Mouse (Mus musculus) urinary bladder, postnatal 36 days (tissue): ENCODE data around the gene Dut.
A peak's percentile ranks its signal among the peaks of the same experiment; 100 is the strongest.

Source experiments
- DNase-seq, 2 experiments: peaks; one replicate each; pipeline ENCODE4 v3.0.0; 2022; ENCODE audit warnings: low spot score in 2 of 2, mixed read lengths in 1 of 2

Dut gene

DNA sequence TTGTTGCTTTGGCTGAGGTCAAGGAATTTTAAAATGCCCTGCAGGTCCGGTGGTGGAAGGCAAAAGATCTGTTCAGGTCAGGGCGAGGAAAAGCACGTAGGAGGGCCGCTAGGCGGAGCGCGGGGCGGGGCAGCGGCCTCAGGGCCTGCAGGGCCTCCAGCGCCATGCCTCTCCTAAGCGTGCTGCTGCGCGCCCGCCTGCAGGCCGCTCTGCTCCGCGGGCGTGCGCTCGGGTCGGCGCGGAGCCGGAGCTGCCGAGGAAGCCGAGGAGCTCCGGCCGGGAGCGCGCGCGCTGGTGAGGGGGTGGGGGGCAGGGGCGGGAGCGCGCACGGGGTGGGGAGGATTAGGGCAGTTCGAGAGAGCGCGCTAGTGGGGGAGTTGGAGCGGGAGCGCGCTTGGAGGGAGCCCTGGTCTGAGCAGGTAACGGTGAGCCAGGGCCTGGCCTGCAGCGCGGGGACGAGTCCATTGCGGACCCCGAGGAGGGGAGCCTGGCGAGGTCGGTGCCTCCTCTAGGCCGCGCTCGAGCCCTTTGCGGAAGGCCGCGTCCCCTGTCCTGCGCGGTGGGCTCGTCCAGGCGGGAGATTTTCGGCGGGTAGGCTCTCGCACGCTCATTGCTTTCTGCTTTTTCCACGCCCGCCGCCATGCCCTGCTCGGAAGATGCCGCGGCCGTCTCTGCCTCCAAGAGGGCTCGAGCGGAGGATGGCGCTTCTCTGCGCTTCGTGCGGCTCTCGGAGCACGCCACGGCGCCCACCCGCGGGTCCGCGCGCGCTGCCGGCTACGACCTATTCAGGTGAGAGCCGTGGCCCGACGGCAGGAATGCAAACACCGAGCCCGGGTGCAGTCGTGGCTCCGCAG is at the start of gene Dut:
TSS of gene Dut (plus strand) at position 83 of the 854 bp plus-strand sequence.
- peak; percentile 90 to 95 for DNase-seq

DNA sequence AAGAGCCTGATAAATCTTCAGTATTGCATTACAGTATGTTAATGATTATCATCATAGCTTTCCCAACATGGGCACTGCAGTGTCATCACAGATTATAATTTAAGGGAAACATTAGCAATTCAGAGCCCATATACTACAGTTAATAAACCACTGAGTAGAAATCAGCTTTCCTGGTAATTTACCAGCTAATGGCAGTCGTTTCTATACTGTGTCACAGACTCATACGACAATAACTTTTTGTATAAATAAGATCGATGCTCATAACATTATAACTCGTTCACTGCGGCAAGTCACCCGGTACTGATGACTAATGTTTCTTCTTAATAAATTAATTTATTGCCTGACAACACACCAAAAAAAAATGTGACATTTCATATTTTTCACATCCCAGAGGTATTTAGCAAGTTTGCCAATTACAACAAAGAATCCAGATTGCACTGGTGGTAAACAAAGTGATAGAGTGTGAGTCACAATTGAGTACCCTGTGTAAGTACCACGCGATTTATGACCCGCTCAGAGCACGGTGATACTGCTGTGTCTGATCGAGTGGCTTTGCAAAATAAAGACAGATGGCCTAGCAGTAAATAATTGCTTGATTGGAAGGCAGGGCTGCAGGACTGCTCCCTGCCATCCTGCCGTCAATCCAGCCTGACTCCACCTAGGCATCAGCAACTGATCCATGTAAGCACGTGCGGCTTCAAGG is 37.9 kb upstream of the Dut start:
- DNase-seq, result no peak

DNA sequence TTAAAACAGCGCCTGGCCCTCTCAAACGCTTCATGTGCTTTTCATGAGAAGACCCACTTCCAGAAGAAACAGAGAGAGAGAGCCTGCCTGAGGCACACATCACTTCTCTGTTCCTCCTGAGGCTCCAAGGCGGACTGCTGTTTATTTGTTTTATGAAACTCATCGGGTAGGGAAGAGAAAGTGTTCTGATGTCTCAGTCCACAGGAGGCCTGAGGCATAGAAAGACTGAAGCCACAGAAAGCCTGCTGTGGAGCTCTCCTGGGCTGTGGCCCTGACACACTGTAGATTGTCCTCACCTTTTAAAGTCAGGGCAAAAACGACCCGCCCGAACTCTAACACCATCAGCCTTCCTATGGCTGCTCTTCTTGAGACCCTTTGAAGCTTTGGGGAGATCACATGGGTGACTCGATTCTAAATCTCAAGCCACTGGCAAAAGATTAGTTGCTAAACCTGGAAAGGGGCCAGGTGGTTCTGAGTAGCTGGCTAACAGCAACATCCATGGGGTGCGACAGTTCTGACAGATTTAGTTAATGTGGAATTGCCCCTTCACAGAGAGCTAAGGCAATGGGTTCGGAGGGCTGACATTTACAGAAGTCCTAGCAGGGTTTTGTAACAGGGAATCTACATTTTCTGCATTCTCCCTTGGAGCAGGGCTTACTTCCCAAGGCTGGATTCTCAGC is 35.0 kb upstream of the Dut start:
- no peak for DNase-seq

DNA sequence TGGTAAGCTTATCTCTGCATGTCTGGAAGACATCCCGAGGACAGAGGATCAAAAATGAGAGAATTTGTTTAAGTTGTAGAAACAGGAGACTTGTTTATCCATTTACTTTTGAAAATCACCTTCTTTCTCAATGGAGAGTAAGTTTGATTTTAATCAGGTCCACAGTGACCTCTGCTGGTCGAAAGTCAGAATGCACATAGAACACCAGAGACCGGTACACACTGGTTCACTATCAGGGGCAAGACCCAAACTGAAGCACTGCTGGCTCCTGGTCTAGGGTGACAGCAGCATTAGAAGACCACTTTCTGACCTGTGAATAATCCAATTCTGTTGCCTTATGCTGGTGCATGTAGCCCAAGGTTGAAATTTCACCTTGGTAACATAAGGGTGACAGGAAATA is 32.4 kb upstream of the Dut start:
- peak; percentile 51 for DNase-seq

DNA sequence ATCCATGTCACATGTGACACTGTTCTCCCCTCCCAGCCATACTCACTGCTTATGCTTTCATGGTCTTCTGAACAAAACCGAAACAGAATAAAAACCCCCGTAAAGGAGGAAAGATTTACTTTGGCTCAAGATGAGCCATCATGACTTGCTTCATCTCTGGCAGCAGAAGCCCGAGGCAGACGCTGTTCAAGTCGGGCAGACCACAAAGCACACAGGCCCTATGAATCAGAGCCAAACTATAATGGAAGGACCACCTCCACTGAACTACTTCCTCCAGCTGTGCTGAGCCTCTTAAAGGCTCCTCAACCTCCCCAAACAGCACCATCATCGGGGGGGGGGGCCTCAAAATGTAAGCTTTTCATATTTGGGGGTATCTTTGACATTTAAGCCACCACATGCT is 29.7 kb upstream of the Dut start:
- DNase-seq, result no peak

DNA sequence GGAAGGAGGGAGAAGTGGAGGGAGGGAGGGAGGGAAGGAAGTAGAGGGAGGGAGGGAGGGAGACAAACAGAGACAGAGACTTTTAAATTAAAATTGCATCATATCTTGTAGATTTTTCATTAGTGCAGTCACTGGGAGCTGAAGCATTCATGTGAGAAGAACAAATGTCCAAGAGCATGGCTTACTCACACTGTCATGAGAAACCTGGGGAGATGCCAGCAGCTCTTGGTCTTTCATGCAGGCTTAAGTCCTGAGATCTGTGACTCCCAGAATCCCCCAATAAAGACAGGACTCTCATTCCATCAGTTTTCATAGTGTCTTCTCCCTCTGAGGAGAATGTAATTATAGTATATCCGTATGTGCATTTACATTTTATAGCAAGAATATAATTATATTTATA is 28.4 kb upstream of the Dut start:
- DNase-seq, result no peak

DNA sequence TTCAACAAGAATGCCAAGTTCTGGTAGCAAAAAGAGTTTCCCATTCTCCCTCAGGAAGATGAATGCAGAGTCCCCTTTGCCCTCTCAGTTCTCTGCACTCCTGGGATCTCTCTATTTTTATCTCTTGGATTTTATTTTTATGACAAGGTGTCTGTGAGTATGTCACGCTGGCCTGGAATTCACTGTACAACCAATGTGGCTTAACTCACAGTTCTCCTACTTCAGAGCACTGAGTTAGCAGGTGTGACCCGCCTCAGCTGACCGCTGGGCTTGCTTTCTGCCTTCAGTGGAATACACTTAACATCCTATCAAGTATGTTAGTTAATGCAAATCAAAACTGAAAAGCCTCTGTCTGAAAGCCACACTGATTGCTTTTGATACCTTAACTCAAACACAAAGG is 27.7 kb upstream of the Dut start:
- no peak for DNase-seq

DNA sequence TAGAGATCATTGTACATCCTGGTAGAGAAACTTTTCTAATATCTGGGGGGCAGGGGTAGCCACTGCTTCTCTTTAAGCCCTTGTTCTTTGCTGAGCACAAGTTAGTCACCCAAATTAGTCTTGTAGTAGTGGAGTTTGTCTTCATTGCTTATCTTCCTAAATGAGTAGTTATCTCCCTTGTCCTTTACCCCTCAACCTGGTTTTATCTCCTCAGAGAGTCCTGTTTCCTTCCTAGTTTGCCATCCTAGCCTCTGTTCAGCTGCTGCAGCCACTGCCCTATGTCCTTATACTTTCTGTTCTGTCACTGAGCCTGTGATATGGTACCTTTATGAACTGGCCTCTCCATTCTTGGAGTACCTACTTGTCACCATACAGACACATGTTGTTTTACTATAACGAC is 25.3 kb upstream of the Dut start:
- no peak for DNase-seq

DNA sequence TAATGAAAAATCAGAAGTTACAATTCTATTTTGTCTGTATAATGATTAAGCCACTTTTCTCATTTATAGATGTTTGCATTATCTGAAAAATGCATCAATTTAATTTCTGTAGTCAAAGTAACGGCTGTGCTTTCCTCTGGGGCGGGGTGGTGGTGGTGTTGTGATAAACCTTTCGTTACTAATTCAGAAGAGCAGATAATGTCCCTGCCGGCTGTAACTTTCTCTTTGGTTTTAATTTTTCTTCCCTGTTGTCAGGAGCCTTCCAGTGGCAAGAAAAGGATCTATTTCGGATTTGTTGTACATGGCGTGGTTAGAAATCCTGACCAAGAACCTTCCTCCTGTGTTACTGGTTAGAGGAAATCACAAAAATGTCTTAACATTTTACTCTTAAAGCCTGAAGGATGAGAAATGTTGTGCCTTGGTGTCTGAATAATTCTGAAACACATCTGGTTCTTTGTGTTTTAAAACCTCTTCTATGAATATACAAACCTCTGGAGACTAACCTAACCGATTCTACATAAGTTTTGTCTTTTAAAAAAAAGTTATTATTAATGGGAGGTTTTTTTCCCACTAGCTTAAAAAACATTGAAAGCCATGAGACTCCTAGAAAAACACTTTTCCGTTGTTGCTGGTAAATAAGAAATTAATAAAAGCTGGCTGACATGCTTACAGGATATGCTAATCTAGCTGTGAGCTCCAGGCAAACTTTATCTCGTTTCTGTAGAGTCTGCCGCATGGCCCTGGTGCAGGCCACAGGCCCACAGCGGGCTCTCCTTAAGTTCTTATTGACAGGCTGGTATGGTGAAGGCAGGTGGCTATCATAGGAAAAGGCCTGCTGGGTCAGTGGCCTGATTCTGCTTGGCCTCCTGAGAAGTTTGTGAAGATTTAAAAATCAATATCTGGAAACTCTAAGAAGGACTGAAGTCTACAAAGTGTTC is 18.2 kb upstream of the Dut start:
- DNase-seq, result no peak

DNA sequence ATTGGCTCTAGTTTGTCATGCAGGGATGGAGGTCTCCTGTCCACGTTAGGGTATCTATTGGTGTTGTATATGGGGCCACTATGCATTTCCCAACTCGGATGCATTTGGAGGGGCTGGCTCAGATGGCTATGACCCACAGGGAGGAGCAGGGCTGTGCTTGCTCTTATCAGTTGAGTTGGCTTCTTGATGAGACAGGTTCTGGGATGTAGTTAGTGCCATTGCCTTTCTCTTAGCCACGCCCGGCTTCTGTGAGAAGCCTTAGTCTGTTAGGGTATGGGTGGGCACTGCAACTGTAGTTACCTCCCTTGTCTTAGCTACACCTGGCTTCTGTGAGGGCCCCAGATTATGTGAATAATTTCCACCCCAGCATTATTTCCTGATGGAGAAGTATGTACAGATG is 14.8 kb upstream of the Dut start:
- DNase-seq, result no peak

DNA sequence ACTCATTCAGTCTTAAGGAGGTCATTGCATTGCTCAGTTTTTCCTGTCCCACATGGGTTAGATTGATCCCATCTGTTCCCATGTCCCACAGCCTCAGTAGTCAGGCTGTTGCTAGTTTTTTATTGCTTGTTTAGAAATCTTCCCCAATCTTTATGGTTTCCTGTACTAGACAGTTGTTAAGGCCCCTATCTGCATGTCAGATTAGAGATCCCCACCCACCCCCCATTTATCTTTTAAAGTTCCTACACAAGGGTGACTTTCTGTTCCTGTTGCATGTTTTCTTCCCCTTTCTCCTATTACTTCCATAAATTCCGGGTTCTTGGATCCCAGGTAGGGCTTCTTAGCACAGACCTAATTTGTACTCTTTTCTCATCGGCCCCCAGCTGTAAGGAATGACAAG is 13.5 kb upstream of the Dut start:
- DNase-seq, result no peak

DNA sequence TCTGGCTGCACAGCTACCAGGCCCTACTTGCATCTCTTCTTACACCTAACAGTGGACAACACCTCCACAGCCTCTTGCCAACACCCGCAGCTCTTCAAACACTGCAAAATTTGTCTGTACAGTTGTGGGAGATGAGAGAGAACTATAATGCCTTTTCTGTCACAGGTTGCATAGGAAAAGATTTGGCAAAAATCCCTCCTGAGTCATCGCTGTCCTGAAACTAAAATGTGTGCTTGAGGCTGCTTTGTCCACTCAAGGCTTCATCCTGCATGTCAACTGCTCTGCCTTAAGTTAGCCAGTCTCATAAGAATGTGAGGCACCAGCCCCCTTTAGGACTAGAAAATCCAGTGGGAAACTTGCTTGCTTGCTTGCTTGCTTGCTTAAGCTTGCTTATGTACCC is 12.9 kb upstream of the Dut start:
- DNase-seq, result no peak

DNA sequence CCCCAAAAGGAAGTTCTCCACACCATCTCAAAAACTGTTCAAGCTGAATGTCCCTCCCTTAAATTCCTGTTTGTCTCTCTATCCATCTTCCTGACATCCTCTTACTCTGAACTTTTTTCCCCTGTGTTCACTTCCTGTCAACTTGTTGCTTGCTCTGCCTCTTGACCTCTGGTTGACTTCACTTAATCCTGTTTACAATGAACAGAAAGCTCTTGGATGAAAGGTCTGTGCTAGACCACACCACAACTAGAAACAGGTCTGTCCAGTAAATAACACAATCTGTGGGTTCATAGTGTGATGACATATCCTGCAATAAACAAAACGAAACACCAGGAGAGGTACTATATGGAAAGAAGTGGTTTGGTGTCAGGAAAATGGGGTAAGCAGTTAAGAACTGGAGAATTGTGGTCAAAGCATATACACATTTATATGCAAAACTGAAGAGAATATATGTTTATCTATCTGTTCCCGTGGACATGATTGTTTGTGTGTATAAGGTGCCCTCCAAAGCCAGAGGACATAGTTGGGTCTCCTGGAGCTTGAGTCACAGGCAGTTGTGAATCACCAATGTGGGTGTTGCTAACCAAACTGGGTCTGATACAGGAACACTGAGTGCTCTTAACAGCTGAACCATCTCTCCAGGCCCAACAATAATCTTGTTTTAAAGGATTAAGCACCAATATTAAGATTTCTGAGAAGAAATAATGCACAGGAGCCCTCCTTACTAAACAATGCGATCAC is 1.3 kb upstream of the Dut start:
- DNase-seq, result no peak

DNA sequence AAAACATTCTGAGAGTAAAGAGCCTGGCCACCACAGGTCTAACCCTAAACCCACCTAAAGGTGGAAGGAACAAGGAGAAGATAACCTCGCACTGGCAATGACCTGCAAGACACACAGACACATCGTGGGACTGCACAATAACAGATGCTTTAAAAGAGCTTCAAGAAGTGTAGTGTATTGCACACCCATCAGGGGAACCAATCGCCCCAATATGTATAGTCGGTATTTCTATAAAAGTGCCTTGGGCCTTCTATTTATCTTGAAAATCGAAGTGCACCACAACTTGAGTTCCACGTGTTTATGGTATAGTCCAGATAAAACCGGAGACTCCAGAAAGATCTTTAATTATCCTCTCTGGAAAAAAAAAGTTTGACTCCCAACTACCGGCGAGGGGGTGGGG is 321 bp upstream of the Dut start:
- no peak for DNase-seq

DNA sequence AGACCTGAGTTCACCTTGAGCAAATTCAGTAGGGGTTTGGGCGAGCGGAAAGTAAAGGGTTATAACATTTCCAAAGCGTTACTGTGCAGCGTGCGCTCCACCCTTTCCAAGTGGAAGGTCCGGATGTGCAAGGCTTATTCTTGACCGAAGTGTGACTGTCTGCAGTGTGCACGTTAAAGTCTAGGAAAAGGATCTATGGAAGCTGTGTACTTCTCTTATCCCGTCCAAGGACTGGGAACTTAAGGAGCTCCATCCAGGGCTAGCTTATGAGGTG is 909 bp downstream of the Dut start:
- no peak for DNase-seq

DNA sequence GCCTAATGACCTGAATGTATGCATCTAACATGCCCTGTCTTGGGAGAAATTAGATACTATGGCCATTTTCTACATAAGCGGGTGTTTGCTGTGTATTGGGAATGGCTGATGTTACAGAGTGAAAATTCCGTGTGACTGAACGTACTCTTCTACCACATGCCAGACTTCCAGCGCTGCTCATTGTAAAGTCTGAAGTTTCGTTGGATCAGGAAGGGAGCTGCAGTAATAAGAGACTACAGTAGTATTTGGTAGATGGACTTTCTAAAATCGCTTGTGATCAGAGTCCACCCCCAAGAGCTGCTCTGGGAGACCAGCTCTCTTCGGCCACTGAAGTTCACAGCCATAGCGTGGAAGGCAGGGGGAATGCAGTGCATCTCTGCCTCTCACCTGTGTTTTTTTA is 1.3 kb downstream of the Dut start:
- no peak for DNase-seq

DNA sequence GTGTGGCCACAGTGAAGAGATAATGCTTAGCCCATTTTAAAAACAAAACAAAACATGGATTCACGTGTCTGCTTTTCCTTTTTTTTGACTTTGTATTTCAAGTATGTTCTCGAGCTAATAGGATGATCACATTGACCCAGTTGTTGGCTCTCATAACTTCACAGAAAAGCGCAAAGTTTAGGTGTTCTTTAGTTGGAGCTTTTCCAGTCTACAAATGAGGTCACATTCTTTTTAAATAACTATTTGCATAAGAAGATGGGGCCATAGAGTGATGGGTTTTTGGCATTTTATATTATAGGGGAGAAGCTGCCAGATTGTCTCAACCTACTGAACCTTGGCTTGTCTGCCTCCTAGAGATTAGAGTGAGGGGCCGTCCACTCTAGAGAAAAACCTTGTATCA is 2.3 kb downstream of the Dut start:
- DNase-seq, result no peak

DNA sequence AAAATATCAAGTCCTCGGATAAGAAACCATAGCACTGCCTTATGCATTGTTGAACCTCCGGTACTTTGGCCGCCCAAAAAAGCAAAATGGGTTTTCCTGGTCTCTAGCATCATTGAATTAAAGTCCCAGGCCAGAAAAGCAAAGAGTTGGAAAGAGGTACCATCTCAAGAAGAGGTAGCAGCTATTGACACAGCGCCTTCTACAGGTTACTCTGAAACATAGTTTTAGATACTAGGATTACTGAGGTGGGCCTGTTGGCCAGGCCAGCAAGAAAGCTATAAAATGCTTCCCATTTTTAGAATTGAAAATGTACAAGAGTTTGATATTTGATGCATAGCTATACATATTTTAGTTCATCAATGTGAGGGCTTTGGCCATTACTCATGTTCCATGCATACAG is 2.9 kb downstream of the Dut start:
- DNase-seq, result no peak

DNA sequence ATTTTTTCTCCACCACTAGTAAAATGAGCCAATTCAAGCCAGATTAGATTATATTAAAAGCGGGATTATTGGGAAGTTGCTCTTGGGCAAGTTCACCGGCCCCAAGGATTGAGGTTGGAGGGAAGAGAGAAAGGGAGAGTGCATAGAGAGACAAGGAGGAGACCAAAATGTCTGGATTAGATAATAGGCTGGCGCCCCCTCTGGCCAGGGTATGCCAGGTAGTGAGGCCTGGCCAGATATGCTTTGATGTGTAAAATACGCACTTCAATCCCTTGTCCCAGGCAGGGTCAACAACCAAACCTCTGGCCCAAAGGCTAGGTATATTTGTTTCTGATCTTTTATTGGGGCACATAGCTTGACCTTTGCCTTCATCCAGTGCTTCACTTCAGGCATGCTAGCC is 4.8 kb downstream of the Dut start:
- DNase-seq, result no peak

DNA sequence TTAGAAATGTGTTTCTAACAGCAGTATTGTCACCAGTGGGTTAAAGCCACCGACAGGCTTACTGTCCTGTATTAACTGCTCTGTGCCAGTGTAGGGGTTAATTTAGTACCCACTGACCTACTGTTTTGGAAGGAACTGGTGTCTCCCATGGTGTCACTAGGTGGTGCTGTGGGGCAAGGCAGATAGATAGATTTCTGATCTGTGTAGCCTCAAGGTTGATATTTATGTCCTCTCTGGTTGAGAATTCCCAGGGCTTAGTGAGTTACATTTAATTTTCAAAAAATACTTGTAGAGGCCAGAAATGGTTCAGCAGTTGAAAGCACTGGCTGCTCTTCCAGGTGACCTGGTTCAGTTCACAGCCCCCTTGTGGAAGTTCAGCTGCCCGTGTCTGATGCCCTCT is 5.3 kb downstream of the Dut start:
- no peak for DNase-seq

DNA sequence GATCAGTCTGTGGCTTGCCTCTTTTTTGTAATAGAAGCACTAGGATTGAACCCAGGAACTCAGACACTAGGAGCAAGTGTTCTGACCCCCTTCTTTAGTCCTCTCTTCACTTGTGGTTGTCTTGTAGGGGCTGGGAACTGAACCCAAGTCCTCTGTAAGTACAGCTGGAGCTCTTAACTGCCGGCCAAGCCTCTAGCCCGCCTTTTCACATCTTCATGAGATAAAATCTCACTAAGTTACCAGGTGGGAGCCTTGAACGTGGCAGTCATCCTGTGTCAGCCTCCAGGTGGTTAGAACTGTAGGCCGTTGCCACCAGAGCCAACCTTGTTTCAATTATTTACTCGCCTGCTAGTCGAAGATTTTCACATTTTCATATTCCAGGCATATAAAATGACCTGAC is 6.7 kb downstream of the Dut start:
- no peak for DNase-seq
